8 mouse cellular contexts compared by ENCODE assay signal in the genomic region with DNA sequence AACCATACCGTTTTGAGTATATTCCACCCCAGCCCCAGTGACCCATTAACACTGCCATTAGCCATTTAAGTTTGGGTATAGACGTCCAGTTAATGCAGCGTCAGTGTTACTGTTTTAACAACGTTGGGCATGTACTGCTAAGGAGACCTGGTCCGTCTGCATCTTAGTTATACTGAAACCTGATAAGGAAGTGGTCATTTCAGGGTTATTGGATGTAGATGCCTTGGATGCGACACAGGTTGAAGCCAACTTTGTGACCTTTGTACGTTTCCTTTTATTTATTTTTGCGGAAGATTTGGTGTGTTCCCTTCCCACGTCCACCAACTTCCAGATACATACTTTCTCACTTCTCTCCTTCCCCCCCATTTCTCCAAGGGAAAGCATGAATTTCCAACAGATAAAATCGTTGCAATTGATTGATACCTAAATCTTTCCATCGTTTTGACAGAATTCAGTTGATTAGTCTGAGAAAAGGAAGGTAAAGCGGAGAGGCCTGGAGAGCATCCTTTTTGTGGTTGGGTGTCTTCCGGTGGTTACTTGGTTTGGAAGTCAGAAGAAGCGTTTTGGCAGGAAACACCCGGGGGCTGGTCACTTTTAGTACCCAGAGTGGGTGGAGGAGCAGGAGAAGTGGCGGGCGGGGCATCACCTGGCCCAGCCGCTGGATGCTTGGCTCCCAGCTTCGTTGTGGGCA. TPM values are rescaled to one million over a fixed set of nuclear protein-coding genes. Genes with fewer than 3 reads are reported as not detected.
A peak's percentile ranks its signal among the peaks of the same experiment; 100 is the strongest.
DNase-seq lines count a peak whose midpoint lies in the region; ATAC-seq and TF ChIP-seq lines count a peak whose summit lies in the region.

No protein-coding gene starts in this region.

- no peak for DNase-seq in kidney, adult 2 months
- DNase-seq in kidney, postnatal 25 days, result no peak
- no peak for DNase-seq in midbrain, postnatal 0 days (ENCODE audit: low spot score)
- no peak for DNase-seq in adrenal gland, postnatal 36 days
- DNase-seq in spleen, adult 12 weeks (ENCODE audit: low spot score), result no peak
- DNase-seq in kidney, postnatal 10 days, result no peak

- 9% methylated on average over 19 of the region's 19 CpGs for WGBS in kidney, adult 2 months
- 12% methylated on average over 19 of the region's 19 CpGs for WGBS in bone marrow, adult 2 months
- WGBS in hindbrain, embryonic 16.5 days, result 10% methylated on average over 19 of the region's 19 CpGs
- WGBS in midbrain, postnatal 0 days, result 7% methylated on average over 19 of the region's 19 CpGs

- no peak overlapping the region for H3K27ac ChIP-seq in kidney, adult 2 months (ENCODE audit: insufficient read depth, low read depth, low read length)
- H3K27ac ChIP-seq in bone marrow, adult 2 months (ENCODE audit: control insufficient read depth, insufficient read depth, low read depth, low read length, poor library complexity), result peak overlapping the region; percentile 79
- peak overlapping the region; percentile 76 for H3K27ac ChIP-seq in hindbrain, embryonic 16.5 days (ENCODE audit: low read depth, low read length)
- H3K27ac ChIP-seq in midbrain, postnatal 0 days (ENCODE audit: low read depth, low read length), result peak overlapping the region; percentile 87

- no peak for TF ChIP-seq POLR2A in kidney, adult 2 months (IDR thresholded peaks at IDR 0.05; ENCODE audit: low read depth, low read length)
- TF ChIP-seq POLR2A in bone marrow, adult 2 months (IDR thresholded peaks at IDR 0.05; ENCODE audit: borderline replicate concordance, control insufficient read depth, low read depth, low read length), result no peak

- peaks cover 2% of the 10 kb centered on the region; the same call in 1 of the 2 replicates for H3K4me1 ChIP-seq in kidney, adult 2 months (ENCODE audit: control insufficient read depth, insufficient read depth, low read length)
- peaks cover 3% of the 10 kb centered on the region; the same call in 1 of the 2 replicates for H3K4me1 ChIP-seq in bone marrow, adult 2 months (ENCODE audit: control insufficient read depth, insufficient read depth, low read length)
- peaks cover 27% of the 10 kb centered on the region for H3K4me1 ChIP-seq in hindbrain, embryonic 16.5 days (ENCODE audit: control insufficient read depth, insufficient read depth, low read depth, low read length)
- peaks cover 12% of the 10 kb centered on the region for H3K4me1 ChIP-seq in midbrain, postnatal 0 days (ENCODE audit: insufficient read depth, low read length)

- no peaks in the 10 kb centered on the region for H3K27me3 ChIP-seq in kidney, adult 2 months (replicated peaks; ENCODE audit: control insufficient read depth, insufficient read depth, low read length)
- no peaks in the 10 kb centered on the region for H3K27me3 ChIP-seq in hindbrain, embryonic 16.5 days (replicated peaks; ENCODE audit: control insufficient read depth, insufficient read depth, low read length)
- no peaks in the 10 kb centered on the region for H3K27me3 ChIP-seq in midbrain, postnatal 0 days (ENCODE audit: insufficient read depth, low read length)

- H3K9me3 ChIP-seq in hindbrain, embryonic 16.5 days (ENCODE audit: control insufficient read depth, low read length), result no peaks in the 10 kb centered on the region
- no peaks in the 10 kb centered on the region for H3K9me3 ChIP-seq in midbrain, postnatal 0 days (ENCODE audit: low read length)

- peak overlapping the region; percentile 64 for H3K4me2 ChIP-seq in hindbrain, embryonic 16.5 days (ENCODE audit: low read length)
- H3K4me2 ChIP-seq in midbrain, postnatal 0 days (ENCODE audit: low read depth, low read length, poor library complexity, severe bottlenecking), result peak overlapping the region; percentile 68

- H3K36me3 ChIP-seq in kidney, adult 2 months (ENCODE audit: control insufficient read depth, insufficient read depth, low read length), result no peaks in the 10 kb centered on the region
- H3K36me3 ChIP-seq in hindbrain, embryonic 16.5 days (ENCODE audit: control insufficient read depth, insufficient read depth, low read length), result no peaks in the 10 kb centered on the region
- no peaks in the 10 kb centered on the region for H3K36me3 ChIP-seq in midbrain, postnatal 0 days (ENCODE audit: insufficient read depth, low read length)

- no peak for ATAC-seq in hindbrain, embryonic 16.5 days
- ATAC-seq in midbrain, postnatal 0 days (ENCODE audit: low FRiP score), result no peak

- peak overlapping the region; percentile 48 for H3K4me3 ChIP-seq in kidney, adult 2 months (ENCODE audit: insufficient read depth, low read depth, low read length)
- peak overlapping the region; percentile 74 for H3K4me3 ChIP-seq in bone marrow, adult 2 months (replicated peaks; ENCODE audit: control insufficient read depth, low read depth, low read length)
- H3K4me3 ChIP-seq in hindbrain, embryonic 16.5 days (ENCODE audit: low read length), result peak overlapping the region; percentile 76
- H3K4me3 ChIP-seq in midbrain, postnatal 0 days (ENCODE audit: low read depth, low read length), result peak overlapping the region; percentile 81

- TF ChIP-seq CTCF in kidney, adult 2 months (conservative IDR thresholded peaks at IDR 0.05; ENCODE audit: insufficient read depth, insufficient read length, low read depth, low read length), result no peak
- TF ChIP-seq CTCF in bone marrow, adult 2 months (IDR thresholded peaks at IDR 0.05; ENCODE audit: control insufficient read depth, insufficient read depth, low read length), result no peak
- TF ChIP-seq CTCF in midbrain, postnatal 0 days (IDR thresholded peaks at IDR 0.05), result no peak

- H3K9ac ChIP-seq in hindbrain, embryonic 16.5 days (ENCODE audit: low read depth, low read length), result peak overlapping the region; percentile 78
- H3K9ac ChIP-seq in midbrain, postnatal 0 days (replicated peaks; ENCODE audit: low read length, poor library complexity, severe bottlenecking), result peak overlapping the region; percentile 79

RNA-seq across cellular contexts. Expression of gene Fam222b, which starts 20.4 kb away (rescaled TPM):
- 13.4 and 14.7 TPM in 2 replicates for polyA plus RNA-seq in kidney, adult 2 months (2012; rRNA removed)
- polyA plus RNA-seq in bone marrow, adult 2 months (2011; ENCODE audit: insufficient read depth, insufficient read length, low replicate concordance, missing spikeins), result 5.3 and 12.3 TPM in 2 replicates
- 21.8 and 33.4 TPM in 2 replicates for polyA plus RNA-seq in hindbrain, embryonic 16.5 days (2015; fragmentation: Nextera tagmentation; extraction: Ambion mirVana)
- 27.2 and 34.5 TPM in 2 replicates for total RNA-seq in midbrain, postnatal 0 days (2014; rRNA removed)
- polyA plus RNA-seq in midbrain, postnatal 0 days (2015; fragmentation: Nextera tagmentation; extraction: Ambion mirVana), result 28.2 and 29.1 TPM in 2 replicates
- 10 to 100 TPM; 16.9 to 20.3 TPM for total RNA-seq in adrenal gland, postnatal 36 days (2021)

RNA-seq across cellular contexts. Expression of gene Eral1, which starts 34.6 kb away (rescaled TPM):
- polyA plus RNA-seq in kidney, adult 2 months (2012; rRNA removed), result 39.1 and 41.6 TPM in 2 replicates
- 9.8 and 16.3 TPM in 2 replicates for polyA plus RNA-seq in bone marrow, adult 2 months (2011; ENCODE audit: insufficient read depth, insufficient read length, low replicate concordance, missing spikeins)
- 34.6 and 35.2 TPM in 2 replicates for polyA plus RNA-seq in hindbrain, embryonic 16.5 days (2015; fragmentation: Nextera tagmentation; extraction: Ambion mirVana)
- 30.7 and 39.2 TPM in 2 replicates for total RNA-seq in midbrain, postnatal 0 days (2014; rRNA removed)
- 26.1 and 27.4 TPM in 2 replicates for polyA plus RNA-seq in midbrain, postnatal 0 days (2015; fragmentation: Nextera tagmentation; extraction: Ambion mirVana)
- total RNA-seq in adrenal gland, postnatal 36 days (2021), result 10 to 100 TPM; 30.0 to 33.6 TPM

RNA-seq across cellular contexts. Expression of gene Traf4, which starts 50.6 kb away (rescaled TPM):
- polyA plus RNA-seq in kidney, adult 2 months (2012; rRNA removed), result 108 and 126 TPM in 2 replicates
- polyA plus RNA-seq in bone marrow, adult 2 months (2011; ENCODE audit: insufficient read depth, insufficient read length, low replicate concordance, missing spikeins), result 20.6 and 30.0 TPM in 2 replicates
- 80.1 and 97.4 TPM in 2 replicates for polyA plus RNA-seq in hindbrain, embryonic 16.5 days (2015; fragmentation: Nextera tagmentation; extraction: Ambion mirVana)
- 80.5 and 89.5 TPM in 2 replicates for total RNA-seq in midbrain, postnatal 0 days (2014; rRNA removed)
- polyA plus RNA-seq in midbrain, postnatal 0 days (2015; fragmentation: Nextera tagmentation; extraction: Ambion mirVana), result 68.4 and 71.1 TPM in 2 replicates
- 10 to 100 TPM; 24.8 to 38.0 TPM for total RNA-seq in adrenal gland, postnatal 36 days (2021)
